Mouse (Mus musculus) erythroblast, embryonic 14.5 days (primary cell): ENCODE results near the gene Arfgef3. TPM values are rescaled to one million over a fixed set of nuclear protein-coding genes. Genes with fewer than 3 reads are reported as not detected.
"Not testable (repeated sequence)": the region's sequence is repeated elsewhere in the genome, so short reads cannot be mapped to it uniquely, and the experiment has no call there.

Experiments
- H3K27me3 ChIP-seq: 2 replicates; pipeline ENCODE4 v1.6.1; 2012; ENCODE audit warnings: inconsistent platforms; ENCODE audit not compliant: control insufficient read depth
- H3K36me3 ChIP-seq: 2 replicates; pipeline ENCODE4 v1.6.1; 2012; ENCODE audit warnings: mild to moderate bottlenecking, inconsistent platforms; ENCODE audit not compliant: control insufficient read depth
- H3K4me1 ChIP-seq: 2 replicates; pipeline ENCODE4 v1.6.1; 2012; ENCODE audit warnings: inconsistent platforms; ENCODE audit not compliant: control insufficient read depth
- H3K4me3 ChIP-seq: replicated peaks from 2 replicates; pipeline ENCODE3; 2012; ENCODE audit warnings: moderate library complexity, mild to moderate bottlenecking, inconsistent platforms
- H3K9me3 ChIP-seq: 2 replicates; pipeline ENCODE4 v1.6.1; 2012; ENCODE audit warnings: low read length, inconsistent platforms, mixed read lengths; ENCODE audit not compliant: control insufficient read depth
- GATA1 ChIP-seq: IDR thresholded peaks from 2 replicates; pipeline ENCODE4 v1.6.1; 2012; ENCODE audit warnings: low read length, inconsistent platforms, mixed read lengths
- TAL1 ChIP-seq: IDR thresholded peaks from 3 replicates; pipeline ENCODE4 v1.6.1; 2012; ENCODE audit warnings: low read length, inconsistent platforms, mixed read lengths
- polyA plus RNA-seq: library from polyadenylated mRNA; stranded (reverse); fragments of >175 nt; gene quantifications from 2 replicates; pipeline ENCODE4 v1.2.3, GENCODE M21; 2012

Gene Arfgef3
- polyA plus RNA-seq, 1 experiment = under 0.01 TPM

DNA sequence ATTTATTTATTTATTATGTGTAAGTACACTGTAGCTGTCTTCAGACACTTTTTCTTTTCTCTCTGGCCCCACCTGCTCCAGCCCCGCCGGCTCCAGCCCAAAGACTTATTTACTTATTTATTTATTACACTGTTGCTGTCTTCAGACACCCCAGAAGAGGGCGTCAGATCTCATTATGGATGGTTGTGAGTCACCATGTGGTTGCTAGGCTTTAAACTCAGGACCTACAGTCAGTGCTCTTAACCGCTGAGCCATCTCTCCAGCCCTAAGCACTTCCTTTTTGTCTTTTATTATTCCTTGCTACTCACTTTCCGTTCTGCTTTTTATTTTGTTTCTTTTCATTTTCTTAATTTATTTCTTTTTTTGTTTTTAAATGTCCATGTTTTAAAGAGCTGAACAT is 182.3 kb downstream of the Arfgef3 start:
- TF ChIP-seq TAL1 (no peak), GATA1 (no peak)
- Histone ChIP-seq H3K4me3 (no peak overlapping the region), H3K4me1 (no peaks in the 10 kb centered on the region), H3K27me3 (no peaks in the 10 kb centered on the region), H3K36me3 (no peaks in the 10 kb centered on the region), H3K9me3 (no peaks in the 10 kb centered on the region)

DNA sequence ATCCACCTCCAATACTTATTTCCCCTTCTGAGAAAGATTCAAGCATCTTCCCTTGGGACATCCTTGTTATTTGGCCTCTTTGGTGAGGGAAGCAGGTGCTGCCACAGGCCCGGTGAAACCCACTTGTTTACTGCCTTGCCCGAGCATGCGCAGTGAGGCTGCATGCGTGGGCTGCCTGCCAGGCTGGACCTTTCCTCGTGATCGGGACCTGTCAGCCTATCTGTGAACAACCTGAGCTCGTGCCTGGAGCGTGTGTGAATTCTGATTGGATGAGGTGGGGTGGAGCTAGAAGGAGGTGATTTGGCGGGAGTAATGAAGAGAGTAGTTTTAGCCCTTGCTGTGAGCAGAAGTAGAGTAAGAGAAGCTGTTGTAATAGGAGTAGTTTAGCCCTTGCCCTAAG is 184.7 kb downstream of the Arfgef3 start:
- H3K27me3 ChIP-seq, H3K36me3 ChIP-seq, H3K9me3 ChIP-seq, H3K4me3 ChIP-seq, H3K4me1 ChIP-seq: not testable (repeated sequence)

DNA sequence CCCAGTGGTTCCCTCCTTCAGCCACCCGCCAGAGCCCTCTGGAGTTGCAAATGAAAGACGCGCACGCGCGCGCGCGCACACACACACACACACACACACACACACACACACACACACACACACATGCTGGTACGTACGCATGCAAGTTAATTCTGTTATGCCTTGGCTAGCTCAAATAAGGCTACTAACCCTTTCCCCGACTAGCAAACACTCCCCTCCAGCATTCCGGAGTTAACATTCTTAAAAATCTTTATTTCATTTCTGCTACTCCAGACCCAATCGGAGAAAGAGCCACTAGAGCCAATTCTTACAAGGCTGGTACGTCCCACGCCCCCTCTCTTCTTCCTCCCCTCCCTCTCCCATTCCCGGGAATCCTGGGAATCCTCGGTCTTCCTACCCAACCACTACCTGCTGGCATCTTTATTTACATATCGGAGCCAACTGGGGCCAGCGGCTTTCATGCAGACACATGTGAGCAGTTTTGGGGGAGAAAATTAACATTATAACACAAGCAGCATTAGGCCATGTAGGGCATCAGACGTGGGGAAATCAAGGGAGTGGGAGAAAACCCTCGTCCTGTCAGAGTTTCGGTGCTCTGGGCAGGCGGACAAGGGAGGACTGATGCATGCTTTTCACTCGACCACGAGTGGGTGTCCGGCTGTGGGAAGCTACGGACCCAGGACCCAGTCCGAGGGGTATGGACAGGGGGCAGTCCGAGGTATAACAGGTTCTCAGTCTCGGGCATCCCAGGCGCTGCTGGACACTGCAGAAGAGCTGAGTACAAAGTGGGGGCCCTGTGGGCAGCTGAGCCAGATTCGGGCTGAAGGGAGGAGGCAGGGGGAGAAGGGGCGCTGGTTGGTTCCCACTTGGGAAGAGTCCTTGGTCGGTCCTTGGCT is 194.2 kb downstream of the Arfgef3 start:
- no peaks in the 10 kb centered on the region for H3K9me3 ChIP-seq
- no peak for TF ChIP-seq GATA1
- TF ChIP-seq TAL1 = no peak
- H3K36me3 ChIP-seq = no peaks in the 10 kb centered on the region
- H3K27me3 ChIP-seq = peaks cover 12% of the 10 kb centered on the region
- no peak overlapping the region for H3K4me3 ChIP-seq
- peaks cover 2% of the 10 kb centered on the region; the same call in 1 of the 2 replicates for H3K4me1 ChIP-seq

DNA sequence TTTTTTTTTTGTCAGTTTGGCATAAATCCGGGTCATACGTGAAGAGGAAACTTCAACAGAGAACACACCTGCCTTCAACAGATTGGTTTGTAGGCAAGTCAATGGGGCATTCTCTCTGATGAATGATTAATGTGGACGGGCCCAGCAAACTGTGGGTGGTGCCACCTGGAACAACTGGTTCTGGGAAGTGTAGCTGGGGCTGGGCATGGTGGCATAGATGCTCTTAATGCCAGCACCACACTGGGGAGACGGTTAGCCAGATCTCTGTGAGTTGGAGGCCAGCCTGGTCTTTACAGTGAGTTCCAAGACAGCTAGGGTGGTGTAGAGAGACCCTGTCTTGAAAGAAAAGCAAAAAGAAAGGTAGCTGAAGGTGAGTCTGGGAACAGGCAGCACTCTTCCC is 196.4 kb downstream of the Arfgef3 start:
- H3K9me3 ChIP-seq = no peaks in the 10 kb centered on the region
- H3K27me3 ChIP-seq = peaks cover 12% of the 10 kb centered on the region
- no peak overlapping the region for H3K4me3 ChIP-seq
- H3K4me1 ChIP-seq = peaks cover 2% of the 10 kb centered on the region; the same call in 1 of the 2 replicates
- no peak for TF ChIP-seq GATA1
- no peak for TF ChIP-seq TAL1
- H3K36me3 ChIP-seq = no peaks in the 10 kb centered on the region

DNA sequence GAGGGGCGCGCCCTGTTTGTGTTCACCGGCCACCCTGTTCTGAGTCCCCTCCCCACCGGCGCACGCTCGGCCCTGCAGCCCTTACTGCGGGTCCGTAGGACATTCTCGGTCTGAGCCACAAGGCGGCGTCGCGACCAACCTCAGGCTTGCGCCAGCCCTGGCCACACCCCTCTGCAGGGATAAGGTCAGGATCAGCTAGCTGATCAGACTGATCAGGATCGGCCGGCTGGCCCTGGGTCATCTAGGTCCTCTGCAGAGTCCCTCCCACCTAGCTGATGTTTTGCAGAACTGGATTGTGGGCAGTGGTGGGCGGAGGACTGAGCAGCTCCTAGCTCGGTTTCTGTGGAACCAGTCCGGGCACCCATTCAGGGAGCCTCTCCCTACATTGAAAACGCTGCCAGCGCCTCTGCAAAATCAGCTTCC is 197.9 kb downstream of the Arfgef3 start, which contains the start of gene Hebp2:
Gene Hebp2 (minus strand): TSS at position 264 of the 423 bp plus-strand sequence.
- Histone ChIP-seq H3K4me1 (peaks cover 2% of the 10 kb centered on the region; the same call in 1 of the 2 replicates), H3K36me3 (no peaks in the 10 kb centered on the region), H3K4me3 (peak within 1 kb of the TSS; percentile 46), H3K9me3 (no peaks in the 10 kb centered on the region), H3K27me3 (peaks cover 12% of the 10 kb centered on the region)
- TF ChIP-seq GATA1 (no peak), TAL1 (no peak)

DNA sequence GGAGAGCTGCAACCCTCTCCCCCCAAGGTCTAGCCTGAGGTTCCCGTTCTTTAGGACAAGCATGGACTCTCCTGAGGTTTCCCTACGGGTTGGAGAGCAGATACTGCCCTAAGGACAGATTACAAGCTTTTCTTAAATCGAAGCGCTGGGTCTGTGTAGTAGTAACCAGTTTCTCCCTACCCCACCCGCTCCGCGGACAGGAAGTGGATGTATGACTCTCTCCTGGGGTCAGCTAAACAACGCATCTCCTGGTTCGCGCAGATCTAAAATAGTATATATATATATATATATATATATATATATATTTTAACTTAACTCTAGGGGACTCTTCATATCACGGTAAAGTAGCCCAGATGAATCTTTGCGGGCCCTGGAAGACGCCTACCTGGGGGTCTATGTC is 198.4 kb downstream of the Arfgef3 start:
- TF ChIP-seq GATA1 = no peak
- TF ChIP-seq TAL1 = no peak
- peaks cover 12% of the 10 kb centered on the region for H3K27me3 ChIP-seq
- no peaks in the 10 kb centered on the region for H3K9me3 ChIP-seq
- H3K4me1 ChIP-seq = peaks cover 2% of the 10 kb centered on the region; the same call in 1 of the 2 replicates
- H3K36me3 ChIP-seq = no peaks in the 10 kb centered on the region
- peak overlapping the region; percentile 46 for H3K4me3 ChIP-seq

DNA sequence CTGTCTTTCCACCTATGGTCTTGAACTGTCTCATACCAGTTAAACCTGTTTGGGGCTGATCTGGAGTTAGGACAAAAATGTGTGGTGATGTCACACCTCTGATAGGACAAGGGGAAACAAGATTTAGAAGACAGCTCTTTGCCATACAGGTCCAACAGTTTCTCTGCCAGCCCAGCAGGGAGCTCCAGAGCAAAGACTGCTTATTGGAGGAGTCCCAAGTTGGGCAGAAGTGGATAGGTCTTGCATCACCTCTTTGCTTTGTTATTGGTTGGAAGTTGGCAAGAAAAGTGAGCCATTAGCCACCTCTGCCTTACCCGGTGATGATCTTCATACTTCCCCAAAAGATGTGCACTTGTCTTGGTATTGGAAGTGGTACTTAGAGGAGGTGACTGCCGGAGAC is 206.9 kb downstream of the Arfgef3 start:
- no peaks in the 10 kb centered on the region for H3K9me3 ChIP-seq
- no peaks in the 10 kb centered on the region for H3K36me3 ChIP-seq
- H3K4me3 ChIP-seq = no peak overlapping the region
- no peaks in the 10 kb centered on the region for H3K4me1 ChIP-seq
- TF ChIP-seq TAL1 (no peak), GATA1 (no peak)
- H3K27me3 ChIP-seq = no peaks in the 10 kb centered on the region

DNA sequence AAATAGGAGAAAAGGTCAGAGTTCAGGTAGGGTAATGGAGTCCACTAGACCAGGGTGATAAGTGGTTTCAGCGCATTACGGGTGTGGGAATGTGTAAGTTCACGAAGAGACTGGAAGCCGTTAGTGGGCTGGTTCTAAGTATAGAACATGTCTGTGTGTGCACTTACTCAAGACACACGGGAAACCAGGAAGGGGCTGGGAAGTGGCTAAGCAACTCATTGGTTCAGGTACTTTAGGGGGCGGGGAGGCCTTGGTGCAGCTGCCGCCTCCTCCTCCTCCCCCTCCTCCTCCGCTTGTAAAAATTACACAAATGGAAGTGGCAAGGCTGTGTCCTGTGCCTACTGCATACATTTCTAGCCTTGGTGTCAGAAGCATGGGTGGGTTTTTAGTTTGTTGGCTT is 211.5 kb downstream of the Arfgef3 start:
- Histone ChIP-seq H3K27me3 (no peaks in the 10 kb centered on the region), H3K9me3 (0 out of 2 replicates have a peak, but pooled peaks cover 3% of the 10 kb centered on the region), H3K36me3 (peaks cover 3% of the 10 kb centered on the region; the same call in 1 of the 2 replicates), H3K4me3 (no peak overlapping the region), H3K4me1 (no peaks in the 10 kb centered on the region)
- no peak for TF ChIP-seq GATA1
- TF ChIP-seq TAL1 = no peak

Other genes starting within 250 kb of the Arfgef3 start
- not detected in 2 replicates for gene Hebp2, start 197.9 kb downstream of the Arfgef3 start, polyA plus RNA-seq
- not detected in 2 replicates for gene Gm4922, start 42.8 kb upstream of the Arfgef3 start, polyA plus RNA-seq
- not detected in 2 replicates for gene Perp, start 101.1 kb upstream of the Arfgef3 start, polyA plus RNA-seq